Mouse (Mus musculus): Measurements from ENCODE around the gene Gtsf2. TPM values are rescaled to one million over a fixed set of nuclear protein-coding genes. Genes with fewer than 3 reads are reported as not detected.
"Not testable (repeated sequence)": the region's sequence is repeated elsewhere in the genome, so short reads cannot be mapped to it uniquely, and the experiment has no call there.

Gene Gtsf2
- polyA plus RNA-seq, 1 experiment, result not detected

- TF ChIP-seq POLR2A (IDR thresholded peaks at IDR 0.05; ENCODE audit: borderline replicate concordance, control insufficient read depth, low read depth, low read length) (no peak), CTCF (IDR thresholded peaks at IDR 0.05; ENCODE audit: control insufficient read depth, insufficient read depth, low read length) (no peak)
- Histone ChIP-seq H3K4me1 (ENCODE audit: control insufficient read depth, insufficient read depth, low read length) (no peaks in the 10 kb centered on the region), H3K4me3 (replicated peaks; ENCODE audit: control insufficient read depth, low read depth, low read length) (no peak overlapping the region), H3K27ac (ENCODE audit: control insufficient read depth, insufficient read depth, low read depth, low read length, poor library complexity) (no peak overlapping the region)
- 80% methylated on average over 1 of the region's 1 CpGs for WGBS
Measured at GRCm38 (mm10) chr15:103479080-103479606, 30.9 kb upstream of the Gtsf2 start.

GRCm38 (mm10) chr15:103473769-103474168 is 25.5 kb upstream of the Gtsf2 start:
- Histone ChIP-seq H3K4me1 (ENCODE audit: control insufficient read depth, insufficient read depth, low read length) (no peaks in the 10 kb centered on the region), H3K4me3 (replicated peaks; ENCODE audit: control insufficient read depth, low read depth, low read length) (no peak overlapping the region), H3K27ac (ENCODE audit: control insufficient read depth, insufficient read depth, low read depth, low read length, poor library complexity) (no peak overlapping the region)
- WGBS, result 84% methylated on average over 5 of the region's 5 CpGs
- no peak for TF ChIP-seq POLR2A (IDR thresholded peaks at IDR 0.05; ENCODE audit: borderline replicate concordance, control insufficient read depth, low read depth, low read length)
- no peak for TF ChIP-seq CTCF (IDR thresholded peaks at IDR 0.05; ENCODE audit: control insufficient read depth, insufficient read depth, low read length)

- 86% methylated on average over 7 of the region's 7 CpGs for WGBS
- Histone ChIP-seq H3K4me3 (replicated peaks; ENCODE audit: control insufficient read depth, low read depth, low read length) (no peak overlapping the region), H3K4me1 (ENCODE audit: control insufficient read depth, insufficient read depth, low read length) (no peaks in the 10 kb centered on the region), H3K27ac (ENCODE audit: control insufficient read depth, insufficient read depth, low read depth, low read length, poor library complexity) (no peak overlapping the region)
- TF ChIP-seq POLR2A (IDR thresholded peaks at IDR 0.05; ENCODE audit: borderline replicate concordance, control insufficient read depth, low read depth, low read length), result no peak
- no peak for TF ChIP-seq CTCF (IDR thresholded peaks at IDR 0.05; ENCODE audit: control insufficient read depth, insufficient read depth, low read length)
Measured at GRCm38 (mm10) chr15:103473182-103473581, 24.9 kb upstream of the Gtsf2 start.

GRCm38 (mm10) chr15:103472265-103472664 is 24.0 kb upstream of the Gtsf2 start:
- TF ChIP-seq CTCF (IDR thresholded peaks at IDR 0.05; ENCODE audit: control insufficient read depth, insufficient read depth, low read length) (no peak), POLR2A (IDR thresholded peaks at IDR 0.05; ENCODE audit: borderline replicate concordance, control insufficient read depth, low read depth, low read length) (no peak)
- no peak overlapping the region for H3K4me3 ChIP-seq (replicated peaks; ENCODE audit: control insufficient read depth, low read depth, low read length)
- no peak overlapping the region for H3K27ac ChIP-seq (ENCODE audit: control insufficient read depth, insufficient read depth, low read depth, low read length, poor library complexity)
- H3K4me1 ChIP-seq (ENCODE audit: control insufficient read depth, insufficient read depth, low read length), result no peaks in the 10 kb centered on the region
- WGBS, result 84% methylated on average over 3 of the region's 3 CpGs

GRCm38 (mm10) chr15:103471488-103472194 is 23.4 kb upstream of the Gtsf2 start:
- H3K27ac ChIP-seq (ENCODE audit: control insufficient read depth, insufficient read depth, low read depth, low read length, poor library complexity), result no peak overlapping the region
- 78% methylated on average over 7 of the region's 7 CpGs for WGBS

GRCm38 (mm10) chr15:103462539-103463261 is 14.4 kb upstream of the Gtsf2 start:
- no peak overlapping the region for H3K4me3 ChIP-seq (replicated peaks; ENCODE audit: control insufficient read depth, low read depth, low read length)
- TF ChIP-seq POLR2A (IDR thresholded peaks at IDR 0.05; ENCODE audit: borderline replicate concordance, control insufficient read depth, low read depth, low read length), result no peak
- no peak for TF ChIP-seq CTCF (IDR thresholded peaks at IDR 0.05; ENCODE audit: control insufficient read depth, insufficient read depth, low read length)
- H3K4me1 ChIP-seq (ENCODE audit: control insufficient read depth, insufficient read depth, low read length), result no peaks in the 10 kb centered on the region; the same call in 1 of the 2 replicates
- no peak overlapping the region for H3K27ac ChIP-seq (ENCODE audit: control insufficient read depth, insufficient read depth, low read depth, low read length, poor library complexity)
- WGBS, result 45% methylated on average over 7 of the region's 7 CpGs

More at GRCm38 (mm10) chr15:103471488-103472194, 23.4 kb upstream of the Gtsf2 start:
- TF ChIP-seq CTCF (IDR thresholded peaks at IDR 0.05; ENCODE audit: control insufficient read depth, insufficient read depth, low read length) (no peak), POLR2A (IDR thresholded peaks at IDR 0.05; ENCODE audit: borderline replicate concordance, control insufficient read depth, low read depth, low read length) (no peak)
- no peaks in the 10 kb centered on the region for H3K4me1 ChIP-seq (ENCODE audit: control insufficient read depth, insufficient read depth, low read length)
- no peak overlapping the region for H3K4me3 ChIP-seq (replicated peaks; ENCODE audit: control insufficient read depth, low read depth, low read length)

- Histone ChIP-seq H3K4me1 (ENCODE audit: control insufficient read depth, insufficient read depth, low read length) (peaks cover 1% of the 10 kb centered on the region; the same call in 1 of the 2 replicates), H3K27ac (ENCODE audit: control insufficient read depth, insufficient read depth, low read depth, low read length, poor library complexity) (peak overlapping the region; percentile 43; the same call in 1 of the 2 replicates), H3K4me3 (replicated peaks; ENCODE audit: control insufficient read depth, low read depth, low read length) (peak overlapping the region; percentile 67)
- TF ChIP-seq POLR2A (IDR thresholded peaks at IDR 0.05; ENCODE audit: borderline replicate concordance, control insufficient read depth, low read depth, low read length) (no peak), CTCF (IDR thresholded peaks at IDR 0.05; ENCODE audit: control insufficient read depth, insufficient read depth, low read length) (no peak)
- 3% methylated on average over 6 of the region's 6 CpGs for WGBS
Measured at GRCm38 (mm10) chr15:103454449-103454848, 6.2 kb upstream of the Gtsf2 start.

- Histone ChIP-seq H3K27ac (ENCODE audit: control insufficient read depth, insufficient read depth, low read depth, low read length, poor library complexity) (peak within 1 kb of the TSS; percentile 81), H3K4me3 (replicated peaks; ENCODE audit: control insufficient read depth, low read depth, low read length) (peak within 1 kb of the TSS; percentile 91), H3K4me1 (ENCODE audit: control insufficient read depth, insufficient read depth, low read length) (peaks cover 1% of the 10 kb centered on the region; the same call in 1 of the 2 replicates)
- WGBS, result 2% methylated on average over 13 of the region's 13 CpGs
- TF ChIP-seq POLR2A (IDR thresholded peaks at IDR 0.05; ENCODE audit: borderline replicate concordance, control insufficient read depth, low read depth, low read length) (no peak; the same call in 1 of the 2 replicates), CTCF (IDR thresholded peaks at IDR 0.05; ENCODE audit: control insufficient read depth, insufficient read depth, low read length) (no peak)
Measured at GRCm38 (mm10) chr15:103453551-103454218, 5.4 kb upstream of the Gtsf2 start, which contains the start of gene Nckap1l. Gene Nckap1l (plus strand): TSS chr15:103453794.

- not testable (repeated sequence) for H3K4me1 ChIP-seq (ENCODE audit: control insufficient read depth, insufficient read depth, low read length); H3K4me3 ChIP-seq (replicated peaks; ENCODE audit: control insufficient read depth, low read depth, low read length); H3K27ac ChIP-seq (ENCODE audit: control insufficient read depth, insufficient read depth, low read depth, low read length, poor library complexity)
- 87% methylated on average over 4 of the region's 4 CpGs for WGBS
Measured at GRCm38 (mm10) chr15:103445966-103446365, 2.3 kb downstream of the Gtsf2 start.
